Mouse (Mus musculus): ENCODE results near the gene Adrb1.

GRCm38 (mm10) chr19:56682297-56682696 is 39.7 kb upstream of the Adrb1 start:
- TF ChIP-seq POLR2A (IDR thresholded peaks at IDR 0.05; ENCODE audit: extremely low read depth, insufficient read depth, low read length): no peak
- TF ChIP-seq CTCF (IDR thresholded peaks at IDR 0.05; ENCODE audit: extremely low read depth, insufficient read depth, low read length): no peak

Data from cortical plate, adult 2 months (tissue).